Mouse (Mus musculus) layer of hippocampus, adult 6 months (tissue): ENCODE measurements around the gene Gm48551. TPM values are rescaled to one million over a fixed set of nuclear protein-coding genes. Genes with fewer than 3 reads are reported as not detected.
A peak's percentile ranks its signal among the peaks of the same experiment; 100 is the strongest.

Source experiments
- long read RNA-seq, 2 experiments: library from polyadenylated mRNA; unstranded; transcript quantifications; one replicate each; pipeline ENCODE4 v2.0.0; 2019 to 2020
- microRNA-seq: library from miRNA; unstranded; fragments of <30 nt; microRNA quantifications from one replicate; pipeline ENCODE4 v1.2.0, GENCODE M21; 2020
- polyA plus RNA-seq: library from polyadenylated mRNA; unstranded; fragments of <200 nt; fragmentation: Nextera tagmentation; gene quantifications from 2 replicates; pipeline ENCODE4 v1.2.3, GENCODE M21; 2021

The Gm48551 gene
- polyA plus RNA-seq, result 4.3 and 4.7 TPM in 2 replicates
- long read RNA-seq, experiment 1, partial matches to known transcripts, result 2 of 13 reads
- long read RNA-seq, experiment 1, other reads (novel, unspliced or antisense), result 6 of 13 reads
- long read RNA-seq, experiment 2, transcript Gm48551-202 (6 exons, 1,758 nt), result major isoform, 11 of 38 reads
- long read RNA-seq, experiment 2, partial matches to known transcripts, result 1 of 38 reads
- long read RNA-seq, experiment 2, other reads (novel, unspliced or antisense), result 26 of 38 reads

GRCm38 (mm10) chr10:81383802-81384604, at the start of gene Gm48551, which contains the start of gene Dohh:
Gene Gm48551, plus strand, starts transcription at chr10:81384466.
Gene Dohh, plus strand, starts transcription at chr10:81384428.

GRCm38 (mm10) chr10:81342686-81343505, 41.4 kb upstream of the Gm48551 start, which contains the start of gene Gipc3:
Gene Gipc3, minus strand, starts transcription at chr10:81343266.

GRCm38 (mm10) chr10:81350351-81351063, 33.8 kb upstream of the Gm48551 start, which contains the start of gene Hmg20b:
Gene Hmg20b, minus strand, starts transcription at chr10:81350480.

DNA sequence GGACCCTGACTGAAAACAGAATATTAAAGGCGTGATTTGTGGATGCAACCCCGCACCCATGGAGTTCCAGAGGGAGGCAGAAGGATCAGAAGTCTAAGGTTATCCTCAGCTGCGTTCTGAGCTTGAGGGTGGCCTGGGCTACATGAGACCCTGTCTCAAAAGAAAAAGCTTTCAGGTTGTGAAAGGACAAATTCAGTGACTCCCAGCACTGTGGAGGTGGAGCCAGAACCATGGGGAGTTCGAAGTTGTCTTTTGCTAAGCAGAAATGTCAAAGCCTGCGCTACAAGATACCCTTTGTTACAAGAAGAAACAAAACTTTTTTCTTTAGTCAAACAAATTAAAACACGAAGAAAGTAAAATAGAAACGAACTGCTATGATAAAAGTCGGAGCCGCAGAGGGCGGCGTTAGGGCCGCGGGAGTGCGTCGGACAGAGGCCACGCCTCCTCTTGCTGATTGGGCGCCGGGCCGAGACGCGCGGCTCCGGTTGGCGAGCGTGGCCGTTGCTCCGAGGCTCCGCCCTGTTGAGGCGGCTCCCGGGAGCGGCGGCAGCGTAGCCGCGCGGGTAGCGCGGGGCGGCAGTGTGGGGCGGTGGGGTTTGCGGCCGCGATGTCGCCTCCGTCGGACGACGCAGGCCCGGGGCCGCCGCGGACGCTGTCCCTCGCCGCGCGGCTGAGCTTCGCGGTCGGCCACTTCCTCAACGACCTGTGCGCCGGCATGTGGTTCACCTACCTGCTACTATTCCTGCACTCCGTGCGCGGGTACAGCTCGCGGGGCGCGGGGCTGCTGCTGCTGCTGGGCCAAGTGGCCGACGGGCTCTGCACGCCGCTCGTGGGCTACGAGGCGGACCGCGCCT, 27.0 kb upstream of the Gm48551 start, which contains the start of gene Mfsd12:
TSS of gene Mfsd12 (plus strand) at position 501 of the 854 bp plus-strand sequence.

DNA sequence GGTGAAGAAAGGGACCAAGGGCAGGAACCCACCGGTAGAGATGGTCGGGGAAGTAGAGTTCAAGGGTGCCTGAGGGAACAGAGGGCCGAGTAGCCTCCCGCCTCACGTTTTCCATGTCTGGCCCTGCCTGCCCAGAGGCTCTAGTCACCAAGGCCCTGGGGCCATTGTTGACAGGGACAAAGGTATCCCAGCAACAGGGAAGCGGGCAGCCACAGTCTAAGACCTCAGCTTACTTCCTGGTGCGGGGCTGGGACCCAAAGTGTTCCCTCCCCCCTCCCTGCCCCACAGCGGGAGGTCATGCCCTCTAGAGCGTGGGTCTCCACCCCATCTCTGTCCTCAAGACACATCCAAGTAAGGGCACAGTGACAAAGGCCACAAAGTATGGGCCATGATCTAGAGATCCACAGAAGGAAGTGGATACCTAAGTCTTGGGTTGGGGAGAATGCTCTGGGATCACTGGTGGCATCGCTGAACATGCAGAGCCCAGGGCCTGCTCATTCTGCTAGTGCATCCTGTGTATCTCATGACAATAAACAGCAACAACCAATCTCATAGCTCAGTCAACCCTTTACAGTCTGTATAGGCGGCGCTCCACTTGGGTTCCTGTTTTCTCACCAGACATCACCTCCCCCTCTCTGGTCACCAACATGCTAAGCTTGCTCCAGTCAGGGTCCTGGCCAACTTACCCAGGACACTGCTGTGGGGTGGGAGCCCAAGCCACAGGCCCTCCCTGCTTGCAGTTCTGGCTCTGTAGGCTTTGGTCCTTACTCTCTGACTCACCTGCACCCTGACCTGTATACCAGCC, 18.4 kb upstream of the Gm48551 start, which contains the start of gene 4930404N11Rik:
TSS of gene 4930404N11Rik (minus strand) at position 145 of the 805 bp plus-strand sequence.

DNA sequence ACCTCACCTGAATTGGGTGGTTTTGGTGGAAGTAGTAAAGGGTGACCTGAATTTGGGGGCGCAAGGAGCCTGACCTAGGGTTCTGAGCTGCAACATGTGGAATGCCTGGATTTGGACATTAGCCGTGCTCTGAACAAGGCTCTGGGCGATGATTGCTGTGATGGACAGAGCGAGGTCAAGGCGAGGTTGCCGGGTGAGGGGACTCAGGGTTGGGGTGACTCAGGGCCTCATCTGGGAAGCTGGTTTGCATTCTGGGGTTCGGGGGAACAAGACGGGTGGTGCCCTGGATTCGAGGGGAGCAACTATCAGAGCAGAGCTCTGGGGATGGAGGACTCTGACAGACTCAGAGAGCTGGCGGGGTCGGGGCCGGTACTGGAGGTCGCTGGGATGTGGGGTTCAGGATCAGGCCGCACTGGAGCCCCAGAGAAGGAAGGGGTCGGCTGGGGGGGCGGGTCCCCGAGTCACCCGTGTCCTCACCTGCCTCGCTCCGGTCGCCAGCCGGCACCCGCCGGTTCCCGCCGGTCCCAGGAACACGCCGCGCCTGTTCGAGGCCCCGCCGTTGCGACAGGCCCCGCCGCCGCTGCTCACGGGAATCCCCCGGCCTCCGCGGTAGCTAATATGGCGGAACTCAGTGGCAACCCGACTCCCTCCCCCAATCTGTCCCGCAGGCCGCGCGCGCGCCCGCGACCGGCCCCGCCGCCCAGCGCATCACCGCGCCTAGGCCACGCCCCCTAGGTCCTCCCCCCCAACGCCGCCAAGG, 6.3 kb upstream of the Gm48551 start, which contains the start of gene Fzr1:
TSS of gene Fzr1 (minus strand) at position 724 of the 760 bp plus-strand sequence.

DNA sequence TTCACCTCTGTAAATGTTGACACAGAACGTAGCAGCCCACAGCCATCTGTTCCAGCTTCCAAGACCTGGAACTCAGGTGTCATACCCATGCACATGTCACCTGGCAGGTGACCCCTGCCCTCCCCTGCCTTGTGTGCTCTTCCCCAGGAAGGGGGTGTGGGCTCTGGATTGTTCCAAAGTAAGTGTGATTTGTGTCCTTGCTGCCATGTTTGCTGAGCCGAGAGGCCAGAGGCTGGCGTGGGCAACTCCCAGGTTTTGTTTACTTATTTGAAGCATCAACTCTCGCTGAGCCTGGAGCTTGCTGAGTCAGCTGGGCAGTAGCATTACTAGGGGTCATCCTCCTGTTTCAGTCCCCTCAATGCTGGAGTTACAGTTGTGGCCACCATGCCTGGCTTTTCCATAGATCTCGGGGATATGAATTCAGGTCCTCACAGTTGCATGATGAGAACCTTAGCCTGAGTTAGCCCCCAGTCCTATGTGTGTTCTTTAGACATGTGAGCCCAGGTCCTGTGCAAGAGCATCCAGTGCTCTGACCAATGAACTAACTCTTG, 4.3 kb downstream of the Gm48551 start, which contains the start of gene Gm48552:
TSS of gene Gm48552 (plus strand) at position 501 of the 551 bp plus-strand sequence.

DNA sequence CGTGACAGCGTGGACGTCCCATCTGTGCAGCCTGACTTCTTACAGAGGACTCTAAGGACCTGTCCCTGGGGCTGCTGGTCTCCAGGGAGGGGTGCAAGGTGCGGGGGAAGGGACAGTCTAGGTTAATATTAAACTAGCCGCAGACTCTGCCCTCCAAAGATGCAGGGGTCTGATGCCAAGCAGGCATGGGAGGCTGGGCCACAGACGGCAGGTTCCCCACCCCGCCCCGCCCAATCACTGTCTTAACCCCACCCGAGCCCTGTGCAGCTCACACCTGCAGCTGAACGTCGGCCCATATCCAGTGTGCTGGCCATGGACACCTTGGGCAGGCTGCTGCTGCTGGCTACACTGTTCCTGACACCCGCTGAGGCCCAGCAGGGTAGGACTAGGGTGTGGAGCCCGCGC, 8.5 kb downstream of the Gm48551 start, which contains the start of gene Smim24:
TSS of gene Smim24 (plus strand) at position 271 of the 405 bp plus-strand sequence.

Small RNAs within 50 kb of the gene (microRNA-seq; reads per million reads assigned to microRNA genes)
- gene Mir1191b, result not detected
- gene Mir6913, result 2.8 reads per million, percentile 7 among the genes with 10 or more reads in this experiment

Other genes starting within 250 kb of the Gm48551 start
- gene Zbtb7a, start 249.2 kb upstream of the Gm48551 start, polyA plus RNA-seq, result 87.7 and 94.4 TPM in 2 replicates
- 15.8 and 17.3 TPM in 2 replicates for gene Pias4, start 216.5 kb upstream of the Gm48551 start, polyA plus RNA-seq
- gene Eef2, start 207.8 kb upstream of the Gm48551 start, polyA plus RNA-seq, result 609 and 694 TPM in 2 replicates
- gene Dapk3, start 201.5 kb upstream of the Gm48551 start, polyA plus RNA-seq, result 3.5 and 5.3 TPM in 2 replicates
- gene 4930442H23Rik, start 200.6 kb upstream of the Gm48551 start, polyA plus RNA-seq, result not detected in 2 replicates
- not detected in 2 replicates for gene Nmrk2, start 182.4 kb upstream of the Gm48551 start, polyA plus RNA-seq
- 47.2 and 52.7 TPM in 2 replicates for gene Atcay, start 153.6 kb upstream of the Gm48551 start, polyA plus RNA-seq
- 33.7 and 36.7 TPM in 2 replicates for gene Zfr2, start 151.3 kb upstream of the Gm48551 start, polyA plus RNA-seq
- 145 and 170 TPM in 2 replicates for gene Matk, start 131.5 kb upstream of the Gm48551 start, polyA plus RNA-seq
- gene Mrpl54, start 117.5 kb upstream of the Gm48551 start, polyA plus RNA-seq, result 119 and 122 TPM in 2 replicates
- gene Apba3, start 117.5 kb upstream of the Gm48551 start, polyA plus RNA-seq, result 20.9 and 24.9 TPM in 2 replicates
- 1.1 and 4.3 TPM in 2 replicates for gene Tjp3, start 92.9 kb upstream of the Gm48551 start, polyA plus RNA-seq
- gene Pip5k1c, start 91.5 kb upstream of the Gm48551 start, polyA plus RNA-seq, result 48.2 and 55.7 TPM in 2 replicates
- 13.5 and 13.9 TPM in 2 replicates for gene Cactin, start 63.4 kb upstream of the Gm48551 start, polyA plus RNA-seq
- 1.4 and 1.7 TPM in 2 replicates for gene Tbxa2r, start 55.7 kb upstream of the Gm48551 start, polyA plus RNA-seq
- 0.60 and 0.80 TPM in 2 replicates for gene Gipc3, start 41.2 kb upstream of the Gm48551 start, polyA plus RNA-seq
- gene Hmg20b, start 34.0 kb upstream of the Gm48551 start, polyA plus RNA-seq, result 28.5 TPM in 2 replicates
- 9.2 and 10.7 TPM in 2 replicates for gene Mfsd12, start 27.0 kb upstream of the Gm48551 start, polyA plus RNA-seq
- gene 4930404N11Rik, start 18.6 kb upstream of the Gm48551 start, polyA plus RNA-seq, result not detected in 2 replicates
- 62.7 and 65.6 TPM in 2 replicates for gene Fzr1, start 6.0 kb upstream of the Gm48551 start, polyA plus RNA-seq
- 178 and 192 TPM in 2 replicates for gene Dohh, start within 50 bp of the Gm48551 start, polyA plus RNA-seq
- 1.3 TPM in 1 of 2 replicates, not detected in the other for gene Gm48552, start 4.5 kb downstream of the Gm48551 start, polyA plus RNA-seq
- 2.8 and 3.4 TPM in 2 replicates for gene Smim24, start 8.6 kb downstream of the Gm48551 start, polyA plus RNA-seq
- gene Nfic, start 71.2 kb downstream of the Gm48551 start, polyA plus RNA-seq, result 22.5 and 25.0 TPM in 2 replicates
- 60.5 and 83.1 TPM in 2 replicates for gene Celf5, start 98.2 kb downstream of the Gm48551 start, polyA plus RNA-seq
- 45.3 and 46.2 TPM in 2 replicates for gene Ncln, start 111.9 kb downstream of the Gm48551 start, polyA plus RNA-seq
- gene S1pr4, start 115.7 kb downstream of the Gm48551 start, polyA plus RNA-seq, result 0.43 and 0.55 TPM in 2 replicates
- gene Gna15, start 139.8 kb downstream of the Gm48551 start, polyA plus RNA-seq, result 2.6 and 3.5 TPM in 2 replicates
- 42.2 and 61.8 TPM in 2 replicates for gene Gna11, start 160.7 kb downstream of the Gm48551 start, polyA plus RNA-seq
- gene Aes, start 175.0 kb downstream of the Gm48551 start, polyA plus RNA-seq, result 230 and 286 TPM in 2 replicates
- gene Tle2, start 190.1 kb downstream of the Gm48551 start, polyA plus RNA-seq, result 3.0 and 3.9 TPM in 2 replicates
- 2.5 and 3.7 TPM in 2 replicates for gene Tle6, start 216.6 kb downstream of the Gm48551 start, polyA plus RNA-seq
- 0.24 and 0.54 TPM in 2 replicates for gene BC025920, start 221.8 kb downstream of the Gm48551 start, polyA plus RNA-seq
- gene Sirt6, start 243.3 kb downstream of the Gm48551 start, polyA plus RNA-seq, result 24.3 and 28.2 TPM in 2 replicates
- gene Ankrd24, start 244.1 kb downstream of the Gm48551 start, polyA plus RNA-seq, result 22.5 and 26.2 TPM in 2 replicates